Mouse (Mus musculus) forebrain, embryonic 16.5 days (tissue): ENCODE data around the gene Pygb. TPM values are rescaled to one million over a fixed set of nuclear protein-coding genes. Genes with fewer than 3 reads are reported as not detected.

ENCODE experiments used
- ATAC-seq: fragments of 200-750 bp; cut with Nextera tagmentation; 2 replicates; pipeline ENCODE4 v1.8.0; 2017; ENCODE audit warnings: mild to moderate bottlenecking, moderate library complexity
- H3K27ac ChIP-seq: fragments of 300-500 bp; sonication (generic); 2 replicates; pipeline ENCODE4 v1.5.1; 2014; ENCODE audit warnings: low read length, control low read depth
- H3K27me3 ChIP-seq: fragments of 300-500 bp; sonication (generic); replicated peaks from 2 replicates; pipeline ENCODE4 v1.6.1; 2014; ENCODE audit warnings: low read length; ENCODE audit not compliant: control insufficient read depth, insufficient read depth
- H3K36me3 ChIP-seq: fragments of 300-500 bp; sonication (generic); 2 replicates; pipeline ENCODE4 v1.6.1; 2014; ENCODE audit not compliant: control insufficient read depth, insufficient read depth
- H3K4me1 ChIP-seq: fragments of 300-500 bp; sonication (generic); replicated peaks from 2 replicates; pipeline ENCODE4 v1.6.1; 2014; ENCODE audit warnings: low read length; ENCODE audit not compliant: control insufficient read depth, insufficient read depth
- H3K4me2 ChIP-seq: fragments of 300-500 bp; sonication (generic); 2 replicates; pipeline ENCODE4 v1.6.1; 2014; ENCODE audit warnings: mild to moderate bottlenecking, low read length, control low read depth
- H3K4me3 ChIP-seq: fragments of 300-500 bp; sonication (generic); replicated peaks from 2 replicates; pipeline ENCODE4 v1.5.1; 2014; ENCODE audit warnings: mild to moderate bottlenecking, low read length, control low read depth
- H3K9ac ChIP-seq: fragments of 300-500 bp; sonication (generic); replicated peaks from 2 replicates; pipeline ENCODE4 v1.6.1; 2014; ENCODE audit warnings: low read depth, low read length, control low read depth
- H3K9me3 ChIP-seq: fragments of 300-500 bp; sonication (generic); 2 replicates; pipeline ENCODE4 v1.6.1; 2016; ENCODE audit warnings: low read length; ENCODE audit not compliant: control insufficient read depth
- WGBS: fragments of 180-500 bp; shearing (Covaris S2); extraction: QIAGEN DNeasy Blood & Tissue Kit; methylation state at CpG from one replicate; pipeline ENCODE4 v1.1.7; 2014; 5-methylcytosine and 5-hydroxymethylcytosine counted together
- polyA plus RNA-seq: library from polyadenylated mRNA; unstranded; fragments of >200 nt; fragmentation: Nextera tagmentation; extraction: Ambion mirVana; gene quantifications from 2 replicates; pipeline ENCODE4 v1.2.1, GENCODE M21; 2015

Pygb gene
- 102 and 110 TPM in 2 replicates for polyA plus RNA-seq

DNA sequence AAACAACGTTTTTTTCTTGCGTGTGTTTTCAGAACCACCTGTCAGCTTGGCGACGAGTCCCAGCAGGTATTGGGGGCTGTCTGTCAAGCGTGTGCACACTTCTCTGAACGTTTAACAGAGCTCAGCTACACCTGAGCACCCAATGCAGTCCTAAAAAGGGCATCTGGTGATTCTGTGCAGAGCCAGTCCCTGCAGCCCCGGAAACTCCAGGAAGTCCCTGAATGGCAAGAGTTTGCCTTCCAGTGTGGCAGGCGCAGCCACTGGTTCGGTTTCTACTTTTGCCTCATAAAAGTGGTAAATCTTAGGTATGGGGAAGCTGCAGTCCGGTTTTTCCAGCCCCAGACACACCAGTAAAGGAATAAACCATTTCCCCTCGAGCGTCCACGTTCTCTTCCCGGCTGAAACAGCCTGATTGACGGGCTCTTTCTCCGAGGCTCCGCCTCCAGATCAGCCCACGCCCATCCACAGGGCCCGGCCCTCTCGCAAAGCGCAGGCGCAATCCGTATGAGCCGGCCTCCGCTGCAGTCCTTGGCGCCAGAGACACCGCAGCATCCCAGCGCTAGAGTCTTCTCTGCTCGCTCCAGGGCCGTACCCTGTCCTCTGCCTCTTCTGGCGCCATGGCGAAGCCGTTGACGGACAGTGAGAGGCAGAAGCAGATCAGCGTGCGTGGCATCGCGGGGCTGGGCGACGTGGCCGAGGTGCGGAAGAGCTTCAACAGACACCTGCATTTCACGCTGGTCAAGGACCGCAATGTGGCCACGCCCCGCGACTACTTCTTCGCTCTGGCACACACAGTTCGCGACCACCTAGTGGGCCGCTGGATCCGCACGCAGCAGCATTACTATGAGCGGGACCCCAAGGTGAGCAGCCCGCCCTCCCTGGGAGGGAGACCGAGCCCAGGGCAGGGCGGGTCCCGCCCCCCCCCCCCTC lies at the start of gene Pygb:
TSS of gene Pygb (plus strand) at position 485 of the 930 bp plus-strand sequence.
- Histone ChIP-seq H3K4me3 (peak within 1 kb of the TSS; percentile 86), H3K27me3 (peaks cover 5% of the 10 kb centered on the region; the same call in 1 of the 2 replicates), H3K36me3 (no peaks in the 10 kb centered on the region), H3K4me1 (peaks cover 26% of the 10 kb centered on the region), H3K9me3 (no peaks in the 10 kb centered on the region), H3K9ac (peak within 1 kb of the TSS; percentile 82), H3K4me2 (peak within 1 kb of the TSS; percentile 88), H3K27ac (peak within 1 kb of the TSS; percentile 68)
- peak; percentile 98 for ATAC-seq
- WGBS, result 2% methylated on average over 58 of the region's 58 CpGs

DNA sequence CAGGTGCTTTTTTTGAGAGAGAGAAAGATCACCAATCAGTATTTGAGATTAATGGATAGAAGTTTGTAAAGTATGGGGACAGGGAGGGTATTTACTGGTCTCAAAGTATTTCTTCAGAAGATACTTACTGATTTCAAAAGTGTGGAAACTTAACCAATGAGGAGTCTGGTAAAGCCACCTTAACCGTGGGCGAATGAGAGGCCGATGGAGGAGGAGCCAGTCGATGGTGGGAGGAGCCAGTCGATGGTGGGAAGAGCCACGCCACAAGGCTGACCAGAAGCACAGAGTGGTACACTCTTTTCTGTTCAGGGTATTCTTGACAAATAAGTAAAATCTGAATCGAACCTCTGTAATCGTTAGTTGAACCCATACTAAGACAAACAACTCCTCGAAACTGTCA lies 48.7 kb upstream of the Pygb start:
- Histone ChIP-seq H3K4me1 (peaks cover 4% of the 10 kb centered on the region; the same call in 1 of the 2 replicates), H3K4me2 (no peak overlapping the region), H3K9me3 (no peaks in the 10 kb centered on the region), H3K36me3 (no peaks in the 10 kb centered on the region), H3K27ac (no peak overlapping the region), H3K4me3 (no peak overlapping the region), H3K27me3 (no peaks in the 10 kb centered on the region), H3K9ac (no peak overlapping the region)
- WGBS, result 77% methylated on average over 9 of the region's 9 CpGs
- ATAC-seq, result no peak

DNA sequence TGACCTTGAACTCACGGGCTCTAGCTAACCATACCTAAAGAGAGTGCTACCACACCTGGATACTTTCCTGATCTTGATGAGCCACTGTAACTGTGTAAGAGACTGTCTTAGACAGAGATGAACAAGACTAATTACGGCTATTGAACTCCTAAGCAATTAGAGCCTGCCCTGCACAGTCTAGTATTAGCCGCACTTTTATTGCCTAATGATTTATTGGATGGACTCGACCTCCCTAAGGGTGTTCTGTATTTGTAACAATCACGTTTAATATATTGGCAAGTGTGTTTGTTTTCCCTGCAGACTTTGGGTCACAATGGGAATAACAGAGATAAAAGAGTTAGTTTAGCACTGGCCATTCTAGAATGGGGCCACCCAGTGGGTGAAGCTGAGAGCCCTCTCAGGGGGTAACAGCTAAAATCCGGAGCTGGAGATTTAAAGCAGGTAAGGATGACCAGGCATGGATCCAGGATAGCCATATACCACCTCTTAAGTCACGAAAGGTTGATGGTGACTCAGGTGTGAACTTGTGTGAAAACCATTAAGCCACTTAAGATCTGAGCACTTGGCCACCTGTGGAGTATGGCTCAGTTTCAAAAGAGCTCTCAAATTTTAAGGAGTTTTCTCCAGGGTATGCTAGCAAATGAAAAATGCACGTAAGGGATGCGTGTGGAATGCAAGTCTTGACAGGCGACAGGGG lies 46.2 kb upstream of the Pygb start:
- H3K9me3 ChIP-seq, result no peaks in the 10 kb centered on the region
- H3K4me2 ChIP-seq, result no peak overlapping the region
- no peak overlapping the region for H3K4me3 ChIP-seq
- 72% methylated on average over 10 of the region's 10 CpGs for WGBS
- no peak for ATAC-seq
- no peak overlapping the region for H3K27ac ChIP-seq
- H3K36me3 ChIP-seq, result no peaks in the 10 kb centered on the region
- peaks cover 4% of the 10 kb centered on the region; the same call in 1 of the 2 replicates for H3K4me1 ChIP-seq
- no peaks in the 10 kb centered on the region for H3K27me3 ChIP-seq
- no peak overlapping the region for H3K9ac ChIP-seq

DNA sequence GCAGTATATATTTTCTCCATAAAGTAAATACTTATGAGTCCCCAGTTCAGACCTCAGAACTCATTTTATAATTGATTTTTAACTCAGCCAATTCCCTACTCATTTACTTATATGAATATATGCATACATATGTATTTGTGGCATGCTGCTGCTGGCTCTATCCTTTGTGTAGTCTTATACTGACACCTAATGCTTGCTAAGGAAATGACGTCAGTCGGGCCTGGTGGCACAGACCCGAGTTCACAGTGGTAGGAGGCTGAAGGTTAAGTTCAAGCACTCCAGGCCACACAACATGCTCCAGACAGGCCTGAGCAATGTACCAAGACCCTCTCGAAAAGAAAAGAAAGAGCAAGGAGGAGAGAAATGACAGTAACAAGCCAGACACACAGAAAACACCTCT lies 45.1 kb upstream of the Pygb start:
- no peaks in the 10 kb centered on the region for H3K4me1 ChIP-seq
- H3K9me3 ChIP-seq, result no peaks in the 10 kb centered on the region
- peak; percentile 75; the same call in 1 of the 2 replicates for ATAC-seq
- H3K4me3 ChIP-seq, result no peak overlapping the region
- no peaks in the 10 kb centered on the region for H3K36me3 ChIP-seq
- WGBS, result 64% methylated on average over 4 of the region's 4 CpGs
- H3K9ac ChIP-seq, result no peak overlapping the region
- no peaks in the 10 kb centered on the region for H3K27me3 ChIP-seq
- H3K27ac ChIP-seq, result no peak overlapping the region
- H3K4me2 ChIP-seq, result no peak overlapping the region

DNA sequence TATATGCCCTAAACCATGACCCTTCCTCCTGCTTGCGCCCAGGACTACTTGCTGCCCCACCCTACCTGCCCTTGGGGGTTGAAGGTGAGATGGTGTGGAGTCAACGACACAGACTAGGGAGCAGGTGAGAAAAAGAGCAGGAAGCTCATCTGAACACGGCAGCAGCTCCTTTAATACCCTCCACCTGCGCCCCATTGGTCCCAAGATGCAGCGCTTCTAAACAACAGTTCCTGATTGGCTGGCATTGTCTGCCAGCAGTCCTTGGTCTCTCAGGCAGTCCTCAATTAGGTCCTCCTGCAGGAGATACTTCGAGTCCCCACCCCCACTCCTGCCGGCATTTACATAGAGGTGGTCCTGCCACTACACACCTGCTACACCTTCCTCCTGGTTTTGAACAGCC lies 41.5 kb upstream of the Pygb start:
- Histone ChIP-seq H3K27me3 (0 out of 2 replicates have a peak, but pooled peaks cover 3% of the 10 kb centered on the region), H3K4me3 (no peak overlapping the region), H3K36me3 (no peaks in the 10 kb centered on the region), H3K9ac (no peak overlapping the region), H3K9me3 (no peaks in the 10 kb centered on the region), H3K27ac (no peak overlapping the region), H3K4me1 (peaks cover 7% of the 10 kb centered on the region), H3K4me2 (no peak overlapping the region)
- no peak for ATAC-seq
- WGBS, result 79% methylated on average over 7 of the region's 7 CpGs

DNA sequence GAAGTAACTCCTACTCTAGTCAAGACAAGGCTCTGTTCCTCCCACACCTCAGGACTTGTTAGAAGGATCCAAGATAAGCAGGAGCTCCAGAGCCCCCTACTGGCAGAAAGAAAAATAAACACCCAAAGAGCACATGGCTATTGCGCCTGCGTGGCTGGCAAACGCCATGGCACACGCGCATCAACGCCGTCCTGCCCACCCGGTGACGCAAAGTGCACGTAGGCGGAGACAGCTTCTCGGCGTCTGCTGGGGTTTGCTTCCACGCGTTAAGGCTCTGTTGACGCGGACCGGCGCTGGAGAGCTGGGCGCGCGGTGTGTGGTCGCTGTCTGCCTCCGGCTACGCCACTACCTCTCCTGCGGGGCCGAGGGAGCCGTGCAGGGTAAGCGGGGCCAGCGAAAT lies 37.7 kb upstream of the Pygb start, which contains the start of gene Entpd6:
TSS of gene Entpd6 (plus strand) at position 189 of the 400 bp plus-strand sequence.
- Histone ChIP-seq H3K36me3 (peaks cover 3% of the 10 kb centered on the region; the same call in 1 of the 2 replicates), H3K4me1 (peaks cover 9% of the 10 kb centered on the region), H3K4me3 (peak within 1 kb of the TSS; percentile 77), H3K27me3 (0 out of 2 replicates have a peak, but pooled peaks cover 3% of the 10 kb centered on the region), H3K27ac (peak within 1 kb of the TSS; percentile 83), H3K9me3 (no peaks in the 10 kb centered on the region), H3K4me2 (peak within 1 kb of the TSS; percentile 94), H3K9ac (peak within 1 kb of the TSS; percentile 85)
- peak; percentile 98 for ATAC-seq
- whole genome bisulfite sequencing, result under 1% methylated on average over 30 of the region's 30 CpGs

DNA sequence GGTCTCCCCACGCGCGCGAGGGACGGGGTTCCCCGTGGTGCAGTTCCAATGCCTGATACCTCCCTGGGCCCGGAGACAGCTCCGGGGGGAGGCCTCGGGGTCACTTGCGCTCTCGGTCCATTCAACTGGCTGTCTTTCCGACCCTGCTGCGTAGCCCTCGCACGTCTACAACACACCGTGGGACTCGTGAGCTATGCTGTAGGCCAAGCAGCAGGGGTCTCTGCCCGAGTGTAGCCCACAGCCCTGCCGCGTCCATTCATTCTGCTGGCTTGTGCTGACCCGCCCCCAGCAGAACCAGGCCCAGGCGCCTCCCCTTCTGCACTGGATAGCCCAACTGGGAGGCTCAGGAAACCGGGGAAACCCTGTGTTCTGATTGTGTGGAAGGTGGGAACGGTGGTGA lies 37.3 kb upstream of the Pygb start:
- Histone ChIP-seq H3K9me3 (no peaks in the 10 kb centered on the region), H3K4me3 (peak overlapping the region; percentile 77), H3K27me3 (0 out of 2 replicates have a peak, but pooled peaks cover 3% of the 10 kb centered on the region), H3K4me1 (peaks cover 9% of the 10 kb centered on the region), H3K4me2 (peak overlapping the region; percentile 94), H3K9ac (peak overlapping the region; percentile 85), H3K36me3 (peaks cover 3% of the 10 kb centered on the region; the same call in 1 of the 2 replicates), H3K27ac (peak overlapping the region; percentile 83)
- ATAC-seq, result peak; percentile 76
- under 1% methylated on average over 24 of the region's 24 CpGs for WGBS

DNA sequence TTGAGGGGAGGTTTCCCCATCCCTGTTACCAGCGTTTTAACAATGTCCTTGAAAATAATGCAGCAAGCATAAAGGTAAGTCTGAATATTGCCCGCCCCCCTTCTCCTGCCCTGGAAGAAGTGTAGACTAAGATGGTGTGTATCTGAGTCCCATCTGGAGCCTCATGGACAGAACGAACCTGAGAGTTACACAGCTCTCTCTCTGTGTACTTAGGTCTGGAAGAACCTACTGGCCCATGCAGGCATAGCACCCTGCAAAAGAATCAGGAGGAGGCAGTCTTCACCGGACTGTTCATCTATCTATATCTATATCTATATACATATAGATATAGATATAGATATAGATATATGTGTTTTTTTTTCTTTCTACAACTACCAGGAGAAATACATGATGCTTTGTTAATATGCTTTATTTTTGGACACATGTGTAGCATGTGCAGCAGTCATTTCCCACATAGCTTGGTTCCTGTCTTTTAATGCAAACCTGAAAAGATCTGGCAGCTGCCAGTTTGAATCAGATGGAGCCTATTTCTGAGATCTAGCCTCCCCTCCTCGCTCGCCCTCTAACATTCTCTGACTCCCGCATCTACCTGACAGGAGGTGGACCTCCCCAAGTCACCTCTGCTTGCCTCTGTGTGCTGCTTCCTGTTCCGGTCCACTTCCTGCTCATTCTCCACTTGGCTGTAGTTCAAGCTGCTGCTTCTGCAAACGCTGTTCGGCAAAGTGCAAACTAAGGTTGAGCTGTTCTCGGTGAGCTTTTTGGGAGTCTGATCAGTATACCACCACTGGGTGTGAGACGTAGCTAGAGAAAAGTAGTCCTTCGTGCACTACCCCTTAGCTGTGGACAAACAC lies 36.2 kb upstream of the Pygb start:
- Histone ChIP-seq H3K4me3 (no peak overlapping the region; the same call in 1 of the 2 replicates), H3K36me3 (peaks cover 3% of the 10 kb centered on the region; the same call in 1 of the 2 replicates), H3K4me2 (peak overlapping the region; percentile 94), H3K4me1 (peaks cover 9% of the 10 kb centered on the region), H3K27me3 (0 out of 2 replicates have a peak, but pooled peaks cover 3% of the 10 kb centered on the region), H3K9ac (0 out of 2 replicates have a peak overlapping the region, but pooled peaks have one; percentile 20), H3K27ac (no peak overlapping the region), H3K9me3 (no peaks in the 10 kb centered on the region)
- no peak for ATAC-seq
- WGBS, result 80% methylated on average over 13 of the region's 13 CpGs
